Mouse (Mus musculus) E14TG2a.4 (cell line): ENCODE data around the gene S1pr5.

Experiments used
- H3K27me3 ChIP-seq: 2 replicates; pipeline ENCODE4 v1.6.1; 2014; ENCODE audit warnings: low read length, control low read depth; ENCODE audit not compliant: insufficient read depth
- H3K36me3 ChIP-seq: 2 replicates; pipeline ENCODE4 v1.6.1; 2014; ENCODE audit warnings: low read length, control low read depth; ENCODE audit not compliant: insufficient read depth
- H3K4me1 ChIP-seq: replicated peaks from 2 replicates; pipeline ENCODE4 v1.6.1; 2014; ENCODE audit warnings: low read depth, low read length, control low read depth
- H3K4me3 ChIP-seq: replicated peaks from 2 replicates; pipeline ENCODE4 v1.5.1; 2014; ENCODE audit warnings: mild to moderate bottlenecking, low read length
- H3K9me3 ChIP-seq: 2 replicates; pipeline ENCODE4 v1.6.1; 2014; ENCODE audit warnings: low read length, control low read depth
- CTCF ChIP-seq: conservative IDR thresholded peaks from 2 replicates; pipeline ENCODE4 v1.5.1; 2014; ENCODE audit warnings: low read length
- NANOG ChIP-seq: IDR thresholded peaks from 2 replicates; pipeline ENCODE4 v1.6.1; 2014; ENCODE audit warnings: borderline replicate concordance, low read length, mixed read lengths
- POU5F1 ChIP-seq: IDR thresholded peaks from 2 replicates; pipeline ENCODE4 v1.6.1; 2014; ENCODE audit warnings: low read length, borderline replicate concordance

S1pr5 gene

GRCm38 (mm10) chr9:21286753-21287152 is 38.5 kb upstream of the S1pr5 start:
- Histone ChIP-seq H3K4me3 (peak overlapping the region; percentile 98), H3K9me3 (no peaks in the 10 kb centered on the region), H3K27me3 (no peaks in the 10 kb centered on the region), H3K36me3 (peaks cover 61% of the 10 kb centered on the region), H3K4me1 (peaks cover 63% of the 10 kb centered on the region)
- TF ChIP-seq POU5F1: no peak
- TF ChIP-seq CTCF: no peak
- TF ChIP-seq NANOG: no peak

GRCm38 (mm10) chr9:21283994-21284393 is 35.8 kb upstream of the S1pr5 start:
- TF ChIP-seq POU5F1 (no peak), NANOG (no peak), CTCF (no peak)
- Histone ChIP-seq H3K4me3 (no peak overlapping the region), H3K27me3 (no peaks in the 10 kb centered on the region), H3K4me1 (peaks cover 62% of the 10 kb centered on the region), H3K9me3 (no peaks in the 10 kb centered on the region), H3K36me3 (peaks cover 84% of the 10 kb centered on the region)

- TF ChIP-seq NANOG: no peak
- peak; percentile 35 for TF ChIP-seq CTCF
- Histone ChIP-seq H3K4me1 (peaks cover 62% of the 10 kb centered on the region), H3K4me3 (no peak overlapping the region), H3K27me3 (no peaks in the 10 kb centered on the region), H3K9me3 (no peaks in the 10 kb centered on the region), H3K36me3 (peaks cover 84% of the 10 kb centered on the region)
Observed at GRCm38 (mm10) chr9:21283591-21283990, 35.3 kb upstream of the S1pr5 start.

- Histone ChIP-seq H3K27me3 (no peaks in the 10 kb centered on the region), H3K36me3 (peaks cover 99% of the 10 kb centered on the region), H3K4me1 (peaks cover 58% of the 10 kb centered on the region), H3K9me3 (peaks cover 6% of the 10 kb centered on the region; the same call in 1 of the 2 replicates), H3K4me3 (no peak overlapping the region)
- TF ChIP-seq CTCF: no peak
- TF ChIP-seq NANOG: no peak
- no peak for TF ChIP-seq POU5F1
Observed at GRCm38 (mm10) chr9:21277776-21278175, 29.5 kb upstream of the S1pr5 start.

GRCm38 (mm10) chr9:21276307-21276706 is 28.1 kb upstream of the S1pr5 start:
- Histone ChIP-seq H3K4me1 (peaks cover 68% of the 10 kb centered on the region), H3K36me3 (peaks cover 99% of the 10 kb centered on the region), H3K4me3 (no peak overlapping the region), H3K27me3 (no peaks in the 10 kb centered on the region), H3K9me3 (peaks cover 6% of the 10 kb centered on the region; the same call in 1 of the 2 replicates)
- TF ChIP-seq CTCF (no peak), POU5F1 (no peak), NANOG (no peak)

GRCm38 (mm10) chr9:21275727-21276126 is 27.5 kb upstream of the S1pr5 start:
- H3K4me3 ChIP-seq: no peak overlapping the region
- no peak for TF ChIP-seq POU5F1
- peaks cover 6% of the 10 kb centered on the region; the same call in 1 of the 2 replicates for H3K9me3 ChIP-seq
- H3K27me3 ChIP-seq: no peaks in the 10 kb centered on the region
- peaks cover 72% of the 10 kb centered on the region for H3K4me1 ChIP-seq
- peaks cover 99% of the 10 kb centered on the region for H3K36me3 ChIP-seq

GRCm38 (mm10) chr9:21275013-21275710 is 26.9 kb upstream of the S1pr5 start:
- no peak overlapping the region for H3K4me3 ChIP-seq
- peaks cover 74% of the 10 kb centered on the region for H3K4me1 ChIP-seq
- peaks cover 6% of the 10 kb centered on the region; the same call in 1 of the 2 replicates for H3K9me3 ChIP-seq
- H3K36me3 ChIP-seq: peaks cover 100% of the 10 kb centered on the region
- no peak for TF ChIP-seq POU5F1
- TF ChIP-seq CTCF: no peak
- H3K27me3 ChIP-seq: no peaks in the 10 kb centered on the region

- H3K4me1 ChIP-seq: peaks cover 68% of the 10 kb centered on the region
- no peak for TF ChIP-seq NANOG
- no peak for TF ChIP-seq POU5F1
- no peak for TF ChIP-seq CTCF
- H3K27me3 ChIP-seq: no peaks in the 10 kb centered on the region
- H3K9me3 ChIP-seq: peaks cover 6% of the 10 kb centered on the region; the same call in 1 of the 2 replicates
- no peak overlapping the region for H3K4me3 ChIP-seq
- peaks cover 100% of the 10 kb centered on the region for H3K36me3 ChIP-seq
Observed at GRCm38 (mm10) chr9:21274336-21274735, 26.1 kb upstream of the S1pr5 start.
